Mouse (Mus musculus) cerebellum, adult (tissue): ENCODE data around the gene Tmem163.

ENCODE experiments used
- ATAC-seq: cut with Nextera tagmentation; 2 replicates; pipeline ENCODE4 v1.9.2; 2017; ENCODE audit warnings: mild to moderate bottlenecking, moderate library complexity, mixed read lengths; ENCODE audit not compliant: insufficient number of reproducible peaks, low FRiP score, low TSS enrichment

The Tmem163 gene

GRCm38 (mm10) chr1:127576563-127576962 lies 102.8 kb downstream of the Tmem163 start:
- ATAC-seq: no peak

DNA sequence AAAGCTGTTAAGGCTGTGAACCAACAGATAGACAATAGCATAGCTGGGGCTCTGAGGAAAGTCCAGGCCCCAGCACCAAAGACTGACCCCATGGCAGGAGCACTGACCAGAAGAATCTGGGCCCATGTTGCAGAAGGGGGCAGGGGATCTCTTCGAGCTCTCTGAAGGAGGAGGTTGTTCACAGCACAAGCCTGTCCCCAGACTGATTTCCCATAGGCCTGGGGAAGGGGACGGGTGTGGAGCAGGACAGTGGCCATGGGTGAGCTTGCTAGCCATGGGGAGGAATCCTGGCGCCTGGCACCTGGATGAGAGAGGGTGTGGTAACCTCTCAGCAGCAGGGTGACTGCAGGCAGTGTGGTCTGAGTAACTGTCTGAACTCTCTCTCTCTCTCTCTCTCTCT lies 103.2 kb downstream of the Tmem163 start:
- no peak for ATAC-seq

DNA sequence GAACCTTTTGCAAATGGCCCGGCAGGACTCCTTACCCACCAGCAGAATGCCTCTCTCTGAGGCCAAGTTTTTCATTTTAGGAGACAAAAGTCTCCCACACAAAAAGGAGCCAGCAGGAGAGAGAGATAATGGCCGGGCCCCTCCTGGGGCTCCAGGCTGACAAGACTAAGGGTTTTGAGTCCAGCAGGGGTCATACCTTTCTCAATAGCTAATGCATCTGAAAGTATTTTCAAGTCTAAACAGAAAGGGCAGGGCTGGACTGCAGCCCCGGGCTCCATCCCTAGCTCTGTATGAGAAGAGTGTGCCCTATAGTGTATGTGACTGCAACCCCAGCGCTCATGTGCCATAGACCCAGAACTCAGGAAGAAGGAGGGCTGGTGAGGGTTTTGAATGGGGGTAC lies 103.7 kb downstream of the Tmem163 start:
- no peak for ATAC-seq

GRCm38 (mm10) chr1:127573186-127573585 lies 106.2 kb downstream of the Tmem163 start:
- no peak for ATAC-seq

GRCm38 (mm10) chr1:127568641-127569040 lies 110.7 kb downstream of the Tmem163 start:
- no peak for ATAC-seq

DNA sequence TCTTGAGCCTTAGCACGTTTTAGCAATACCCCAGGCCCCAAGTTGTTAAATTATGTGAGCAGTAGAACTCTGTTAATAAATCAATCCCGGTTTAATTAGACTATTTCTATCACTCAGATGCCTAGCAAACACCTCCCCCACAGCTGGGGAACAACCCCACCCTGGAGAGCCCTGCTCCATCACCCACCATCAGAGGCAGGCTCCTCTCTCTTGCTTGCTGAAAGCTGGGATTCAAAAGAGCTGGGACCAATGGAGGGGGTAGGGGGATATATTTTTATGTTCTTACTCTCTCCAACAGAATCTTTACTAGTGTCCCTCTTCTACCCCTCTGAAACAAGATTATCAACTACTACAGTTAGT lies 122.9 kb downstream of the Tmem163 start:
- ATAC-seq: no peak

- ATAC-seq: no peak
Measured at GRCm38 (mm10) chr1:127555822-127556485, 123.4 kb downstream of the Tmem163 start.

GRCm38 (mm10) chr1:127548078-127548477 lies 131.3 kb downstream of the Tmem163 start:
- ATAC-seq: no peak

- no peak for ATAC-seq
Measured at GRCm38 (mm10) chr1:127542756-127543155, 136.6 kb downstream of the Tmem163 start.

GRCm38 (mm10) chr1:127541931-127542330 lies 137.4 kb downstream of the Tmem163 start:
- ATAC-seq: peak; percentile 82

GRCm38 (mm10) chr1:127541522-127541921 lies 137.8 kb downstream of the Tmem163 start:
- ATAC-seq: peak; percentile 82

GRCm38 (mm10) chr1:127537204-127538038 lies 141.9 kb downstream of the Tmem163 start:
- ATAC-seq: no peak

GRCm38 (mm10) chr1:127536448-127536847 lies 142.9 kb downstream of the Tmem163 start:
- no peak for ATAC-seq

- no peak for ATAC-seq
Measured at GRCm38 (mm10) chr1:127531723-127532122, 147.6 kb downstream of the Tmem163 start.

- no peak for ATAC-seq
Measured at GRCm38 (mm10) chr1:127530849-127531580, 148.3 kb downstream of the Tmem163 start.

GRCm38 (mm10) chr1:127523364-127523763 lies 156.0 kb downstream of the Tmem163 start:
- ATAC-seq: no peak

DNA sequence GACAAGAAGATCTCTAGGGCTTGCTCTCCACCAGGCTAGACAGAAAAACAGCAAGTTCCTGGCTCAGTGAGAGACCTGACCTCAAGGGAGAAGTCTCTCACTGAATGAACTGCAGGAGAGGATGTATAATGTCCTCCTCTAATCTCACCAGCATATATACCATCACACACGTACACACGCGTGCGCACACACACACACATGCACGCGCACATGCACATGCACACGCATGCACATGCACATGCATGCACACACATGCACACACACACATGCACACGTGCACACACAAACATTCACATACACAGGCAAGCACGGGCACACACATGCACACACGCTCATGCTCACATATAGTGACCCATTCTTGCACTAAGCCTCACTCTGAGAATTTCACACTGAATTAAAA lies 164.5 kb downstream of the Tmem163 start:
- no peak for ATAC-seq

DNA sequence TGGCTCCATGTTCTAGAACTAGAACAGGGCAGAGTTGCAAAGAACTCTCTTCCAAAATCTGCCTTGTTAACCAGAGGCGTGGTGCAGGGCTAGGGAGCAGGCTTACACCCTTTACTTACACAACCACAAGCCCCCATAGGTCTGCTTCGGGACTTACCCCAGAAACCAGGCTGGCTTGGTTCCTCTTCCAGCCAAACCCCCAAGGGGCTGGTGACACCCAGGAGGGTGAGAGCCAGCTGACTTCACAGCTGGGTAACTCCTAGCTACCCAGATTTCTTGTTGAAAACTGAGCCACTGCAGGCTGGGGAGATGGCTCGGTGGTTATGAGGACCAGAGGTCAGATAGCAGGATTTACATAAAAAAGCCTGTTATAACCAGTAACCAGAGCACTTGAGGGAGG lies 164.9 kb downstream of the Tmem163 start:
- ATAC-seq: no peak

GRCm38 (mm10) chr1:127513664-127514063 lies 165.7 kb downstream of the Tmem163 start:
- ATAC-seq: peak; percentile 54; the same call in 1 of the 2 replicates

GRCm38 (mm10) chr1:127513140-127513539 lies 166.2 kb downstream of the Tmem163 start:
- ATAC-seq: no peak

DNA sequence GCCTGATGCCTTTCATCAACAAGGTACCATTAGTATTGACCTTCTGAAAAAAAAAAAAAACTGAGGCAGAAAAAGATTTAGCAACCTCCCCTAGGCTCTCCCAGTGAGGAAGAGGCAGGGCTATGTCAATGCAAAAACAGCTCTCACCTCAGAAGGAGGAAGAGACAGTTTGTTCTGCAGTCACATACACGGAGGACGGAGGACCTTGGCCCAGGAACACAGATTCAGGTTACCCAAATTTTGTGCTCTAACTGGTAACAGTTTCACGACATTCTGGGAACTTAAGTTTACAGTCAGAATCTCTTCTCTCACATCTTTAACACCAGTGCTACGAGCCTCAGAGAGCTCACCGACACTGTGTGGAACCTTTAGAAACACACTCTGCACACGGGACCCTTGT lies 166.6 kb downstream of the Tmem163 start:
- ATAC-seq: no peak
